Comparison of ENCODE assay signal across 12 mouse cellular contexts in genomic region chr15:95856684-95857595, GRCm38 (mm10).
DNase-seq lines count a peak whose midpoint lies in the region; ATAC-seq and TF ChIP-seq lines count a peak whose summit lies in the region.
"Had no signal": no experiment of that assay in that cellular context is flagged by ENCODE, and none has a peak within 500 bp of the region (broad histone marks: within the 10 kb centered on the region; RNA-seq: fewer than 3 reads in every experiment).

No protein-coding gene starts in this region.

- no peak for TF ChIP-seq CTCF in kidney, postnatal 0 days (IDR thresholded peaks at IDR 0.05; ENCODE audit: low read depth)

- no peak for TF ChIP-seq POLR2A in limb, embryonic 14.5 days (IDR thresholded peaks at IDR 0.05; ENCODE audit: borderline replicate concordance, extremely low read depth, insufficient read depth, insufficient read length)

- H3K9me3 ChIP-seq in kidney, postnatal 0 days (replicated peaks; ENCODE audit: low read length): no peaks in the 10 kb centered on the region
- no peaks in the 10 kb centered on the region for H3K9me3 ChIP-seq in limb, embryonic 14.5 days (ENCODE audit: control insufficient read depth, low read length)
- H3K9me3 ChIP-seq: hindbrain, embryonic 13.5 days had no signal

- H3K4me3 ChIP-seq in kidney, postnatal 0 days (replicated peaks; ENCODE audit: low read depth, low read length): no peak overlapping the region
- no peak overlapping the region for H3K4me3 ChIP-seq in limb, embryonic 14.5 days (replicated peaks; ENCODE audit: low read length)
- H3K4me3 ChIP-seq: hindbrain, embryonic 13.5 days had no signal

- no peaks in the 10 kb centered on the region for H3K36me3 ChIP-seq in kidney, postnatal 0 days (ENCODE audit: insufficient read depth, low read length)
- no peaks in the 10 kb centered on the region for H3K36me3 ChIP-seq in limb, embryonic 14.5 days (ENCODE audit: control insufficient read depth, insufficient read depth, low read length)
- H3K36me3 ChIP-seq: hindbrain, embryonic 13.5 days had no signal

- intact Hi-C loops in left cerebral cortex, postnatal 10 days (cut with DNase I): no loop called here

- peaks cover 13% of the 10 kb centered on the region; the same call in 1 of the 2 replicates for H3K4me1 ChIP-seq in kidney, postnatal 0 days (replicated peaks; ENCODE audit: insufficient read depth, low read length)
- H3K4me1 ChIP-seq in limb, embryonic 14.5 days (ENCODE audit: control insufficient read depth, insufficient read depth, low read length): 0 out of 2 replicates have a peak, but pooled peaks cover 3% of the 10 kb centered on the region

- no peaks in the 10 kb centered on the region for H3K27me3 ChIP-seq in kidney, postnatal 0 days (ENCODE audit: insufficient read depth, low read length)
- H3K27me3 ChIP-seq in limb, embryonic 14.5 days (ENCODE audit: control insufficient read depth, insufficient read depth, low read length): no peaks in the 10 kb centered on the region
- H3K27me3 ChIP-seq: hindbrain, embryonic 13.5 days had no signal

- H3K27ac ChIP-seq in kidney, postnatal 0 days: peak overlapping the region; percentile 3; the same call in 1 of the 2 replicates
- H3K27ac ChIP-seq in limb, embryonic 14.5 days (replicated peaks; ENCODE audit: low read depth, low read length): 0 out of 2 replicates have a peak overlapping the region, but pooled peaks have one; percentile 5
- H3K27ac ChIP-seq: hindbrain, embryonic 13.5 days; liver, embryonic 14.5 days had no signal

- no peak overlapping the region for H3K4me2 ChIP-seq in kidney, postnatal 0 days (ENCODE audit: low read length)
- no peak overlapping the region for H3K4me2 ChIP-seq in limb, embryonic 14.5 days (replicated peaks; ENCODE audit: low read depth, low read length, severe bottlenecking)
- H3K4me2 ChIP-seq: hindbrain, embryonic 13.5 days had no signal

- WGBS in kidney, postnatal 0 days: 50% methylated on average over 8 of the region's 8 CpGs
- WGBS in limb, embryonic 14.5 days: 65% methylated on average over 8 of the region's 8 CpGs

- peak; percentile 30 for DNase-seq in gastrocnemius, postnatal 25 days
- DNase-seq in gastrocnemius, postnatal 4 days (ENCODE audit: low spot score in 2 of 2): no peak
- DNase-seq in kidney, postnatal 0 days (ENCODE audit: low spot score): no peak
- no peak for DNase-seq in kidney, adult 18-20 months
- DNase-seq in NIH3T3 (ENCODE audit: low read depth): peak; percentile 19
- no peak for DNase-seq in limb, embryonic 14.5 days (ENCODE audit: low spot score)
- no peak for DNase-seq in left cerebral cortex, postnatal 10 days (ENCODE audit: extremely low spot score in 1 of 2, low spot score in 2 of 2)
- DNase-seq in adrenal gland, postnatal 25 days: no peak
- DNase-seq: spleen, adult 18-20 months had no signal

- ATAC-seq in kidney, postnatal 0 days (replicated peaks; ENCODE audit: low FRiP score, low read depth): no peak; the same call in 1 of the 2 replicates
- peak; percentile 68 for ATAC-seq in limb, embryonic 14.5 days (ENCODE audit: low FRiP score, low read depth)
- ATAC-seq: forebrain, embryonic 16.5 days had no signal

- H3K9ac ChIP-seq in kidney, postnatal 0 days (ENCODE audit: low read depth, low read length): no peak overlapping the region
- H3K9ac ChIP-seq in limb, embryonic 14.5 days (ENCODE audit: low read depth, low read length, severe bottlenecking): no peak overlapping the region
- H3K9ac ChIP-seq: hindbrain, embryonic 13.5 days; liver, embryonic 14.5 days had no signal

Comparison
In these comparisons a context has a peak if more than half of its experiments do, and no peak if none do; other contexts are left out.
1. DNase-seq: peak in gastrocnemius, postnatal 25 days (single experiment) and NIH3T3 (single experiment); none in gastrocnemius, postnatal 4 days (0 of 2), kidney, postnatal 0 days (single experiment), kidney, adult 18-20 months (single experiment), limb, embryonic 14.5 days (single experiment), left cerebral cortex, postnatal 10 days (0 of 2) and adrenal gland, postnatal 25 days (single experiment).